Mouse (Mus musculus) urinary bladder, postnatal 36 days (tissue): ENCODE results near the gene Chd1l.

ENCODE experiments used
- DNase-seq, 2 experiments: peaks; one replicate each; pipeline ENCODE4 v3.0.0; 2022; ENCODE audit warnings: low spot score in 2 of 2, mixed read lengths in 1 of 2

The Chd1l gene

GRCm38 (mm10) chr3:97524835-97525234 is 85.2 kb downstream of the Chd1l start:
- DNase-seq: no peak

GRCm38 (mm10) chr3:97521946-97522731 is 87.9 kb downstream of the Chd1l start:
- no peak for DNase-seq

GRCm38 (mm10) chr3:97519883-97520282 is 90.1 kb downstream of the Chd1l start:
- no peak for DNase-seq

GRCm38 (mm10) chr3:97512296-97512695 is 97.7 kb downstream of the Chd1l start:
- no peak for DNase-seq
